Mouse (Mus musculus) forebrain, embryonic 14.5 days (tissue): ENCODE measurements at regions not wholly inside any gene's neighbourhood (a gene's known extent, or its start where the extent isn't known, plus 50 kb on each side); places are given as distances from the start of the nearest gene placed in this dataset.

Experiments
- ATAC-seq: fragments of 200-750 bp; cut with Nextera tagmentation; 2 replicates; pipeline ENCODE4 v1.8.0; 2017; ENCODE audit warnings: mild to moderate bottlenecking, moderate library complexity
- DNase-seq: peaks from one replicate; pipeline ENCODE4 v3.0.0-alpha.2; 2015; ENCODE audit warnings: low spot score
- H3K27ac ChIP-seq: fragments of 300-500 bp; sonication (generic); 2 replicates; pipeline ENCODE4 v1.5.1; 2014; ENCODE audit warnings: low read depth, mild to moderate bottlenecking, control low read depth, low read length, moderate library complexity
- H3K27me3 ChIP-seq: fragments of 300-500 bp; sonication (generic); replicated peaks from 2 replicates; pipeline ENCODE4 v1.6.1; 2014; ENCODE audit warnings: low read length, control low read depth, mixed read lengths; ENCODE audit not compliant: control insufficient read depth, insufficient read depth
- H3K36me3 ChIP-seq: fragments of 300-500 bp; sonication (generic); 2 replicates; pipeline ENCODE4 v1.6.1; 2014; ENCODE audit warnings: low read length, control low read depth; ENCODE audit not compliant: control insufficient read depth, insufficient read depth
- H3K4me1 ChIP-seq: fragments of 300-500 bp; sonication (generic); 2 replicates; pipeline ENCODE4 v1.6.1; 2014; ENCODE audit warnings: antibody characterized with exemption, low read length, control low read depth; ENCODE audit not compliant: control insufficient read depth, insufficient read depth
- H3K4me2 ChIP-seq: fragments of 300-500 bp; sonication (generic); 2 replicates; pipeline ENCODE4 v1.6.1; 2014; ENCODE audit warnings: mild to moderate bottlenecking, control low read depth, low read length
- H3K4me3 ChIP-seq: fragments of 300-500 bp; sonication (generic); 2 replicates; pipeline ENCODE4 v1.5.1; 2014; ENCODE audit warnings: low read depth, low read length, control low read depth
- H3K9ac ChIP-seq: fragments of 300-500 bp; sonication (generic); 2 replicates; pipeline ENCODE4 v1.6.1; 2014; ENCODE audit warnings: mild to moderate bottlenecking, low read length, control low read depth, moderate library complexity
- H3K9me3 ChIP-seq: fragments of 300-500 bp; sonication (generic); replicated peaks from 2 replicates; pipeline ENCODE4 v1.6.1; 2016; ENCODE audit warnings: low read length, control low read depth, mixed read lengths; ENCODE audit not compliant: control insufficient read depth
- WGBS: fragments of 180-500 bp; shearing (Covaris S2); extraction: QIAGEN DNeasy Blood & Tissue Kit; methylation state at CpG from one replicate; pipeline ENCODE4 v1.1.7; 2014; 5-methylcytosine and 5-hydroxymethylcytosine counted together

DNA sequence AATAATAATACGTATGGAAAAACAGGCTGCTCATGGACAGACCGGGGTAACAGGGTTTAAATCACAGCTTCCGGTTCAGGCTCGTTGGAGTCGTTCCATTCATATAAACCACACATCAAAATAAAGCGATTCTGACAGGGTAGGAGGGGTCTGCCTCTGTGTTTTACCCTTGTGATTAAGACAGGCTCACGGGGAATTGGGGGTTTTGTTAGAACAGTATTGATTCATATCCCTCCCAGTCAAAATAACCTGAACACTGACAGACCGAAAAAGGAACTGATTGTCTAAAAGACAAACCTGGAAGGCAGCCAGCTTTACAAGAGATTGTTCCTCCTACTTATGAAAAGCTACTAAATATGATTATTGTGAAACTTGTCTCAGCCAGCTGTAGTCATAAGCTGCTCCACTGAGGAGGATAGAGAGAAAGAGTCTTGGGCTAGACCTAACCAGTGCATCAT, 174.5 kb downstream of the Setd4 start:
- no peaks in the 10 kb centered on the region for H3K36me3 ChIP-seq
- DNase-seq (no peak), ATAC-seq (no peak)
- H3K9me3 ChIP-seq = no peaks in the 10 kb centered on the region
- no peaks in the 10 kb centered on the region for H3K4me1 ChIP-seq
- H3K4me3 ChIP-seq = no peak overlapping the region
- WGBS = 83% methylated on average over 8 of the region's 8 CpGs
- no peak overlapping the region for H3K4me2 ChIP-seq
- H3K27me3 ChIP-seq = no peaks in the 10 kb centered on the region
- H3K27ac ChIP-seq = no peak overlapping the region
- no peak overlapping the region for H3K9ac ChIP-seq

DNA sequence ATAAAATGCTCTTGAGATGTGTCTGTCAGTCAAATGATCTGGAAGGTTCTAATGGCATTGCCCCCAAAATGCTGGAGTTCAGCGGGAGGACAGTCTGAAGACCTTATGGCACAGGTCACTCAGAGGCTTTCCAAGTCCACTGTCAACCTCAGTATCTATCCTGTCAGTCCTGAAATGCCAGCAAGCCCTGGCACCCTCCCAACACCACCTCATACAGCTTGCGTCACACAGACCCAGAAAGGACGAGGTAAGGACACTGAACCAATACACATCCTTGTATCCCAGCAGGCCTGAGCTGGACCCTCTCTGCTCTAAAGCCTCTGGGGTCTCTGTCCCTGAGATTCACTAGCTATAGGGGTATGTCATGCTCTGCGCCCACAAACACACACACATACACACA, 176.6 kb downstream of the Setd4 start:
- no peaks in the 10 kb centered on the region for H3K4me1 ChIP-seq
- no peak overlapping the region for H3K4me3 ChIP-seq
- H3K9me3 ChIP-seq = no peaks in the 10 kb centered on the region
- H3K4me2 ChIP-seq = no peak overlapping the region
- H3K36me3 ChIP-seq = no peaks in the 10 kb centered on the region
- H3K27ac ChIP-seq = no peak overlapping the region
- WGBS = 74% methylated on average over 4 of the region's 4 CpGs
- DNase-seq = no peak
- no peaks in the 10 kb centered on the region for H3K27me3 ChIP-seq
- H3K9ac ChIP-seq = no peak overlapping the region
- no peak for ATAC-seq

DNA sequence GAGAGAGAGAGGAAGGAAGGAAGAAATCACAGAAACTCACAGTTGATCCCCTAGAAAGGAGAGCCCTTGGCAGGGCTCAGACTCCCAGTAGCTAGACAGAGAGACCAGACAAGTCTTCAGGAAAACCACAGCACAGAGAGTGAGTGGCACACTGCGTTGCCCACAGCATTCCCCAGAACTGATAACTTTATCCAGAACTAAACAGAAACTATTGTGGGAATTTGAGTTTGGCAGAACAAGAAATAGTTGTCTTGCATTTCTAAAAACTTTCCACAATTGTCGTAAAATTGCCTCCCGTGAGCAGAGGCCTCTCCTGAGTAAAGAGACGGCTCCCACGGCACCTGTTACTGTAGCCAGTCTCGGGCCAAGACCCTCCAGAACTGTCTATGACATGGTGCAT, 178.1 kb downstream of the Setd4 start:
- no peaks in the 10 kb centered on the region for H3K27me3 ChIP-seq
- H3K36me3 ChIP-seq = no peaks in the 10 kb centered on the region
- H3K9ac ChIP-seq = no peak overlapping the region
- H3K4me1 ChIP-seq = no peaks in the 10 kb centered on the region
- DNase-seq = no peak
- no peak overlapping the region for H3K4me2 ChIP-seq
- no peak for ATAC-seq
- no peak overlapping the region for H3K4me3 ChIP-seq
- WGBS = 91% methylated on average over 6 of the region's 6 CpGs
- H3K9me3 ChIP-seq = no peaks in the 10 kb centered on the region
- H3K27ac ChIP-seq = no peak overlapping the region

DNA sequence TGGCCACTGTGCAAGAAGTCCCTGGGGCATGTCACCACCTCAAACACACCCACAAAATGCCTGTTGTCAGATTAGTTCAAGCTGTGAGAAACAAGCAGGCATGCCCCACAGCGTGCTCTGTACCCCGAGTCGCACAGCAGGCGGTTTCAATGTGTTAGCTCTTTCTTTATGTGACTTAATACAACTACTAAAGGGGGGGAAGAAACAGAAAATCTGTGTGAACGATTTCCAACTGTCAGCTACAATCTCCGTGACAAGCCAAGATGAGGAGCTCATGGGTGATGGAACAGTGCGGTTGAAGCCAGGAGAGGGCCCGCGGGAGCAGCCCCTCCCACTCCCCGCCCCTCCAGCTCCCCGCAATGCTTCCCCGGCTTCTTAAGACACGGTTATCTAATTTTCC, 180.7 kb downstream of the Setd4 start:
- DNase-seq = peak; percentile 53

DNA sequence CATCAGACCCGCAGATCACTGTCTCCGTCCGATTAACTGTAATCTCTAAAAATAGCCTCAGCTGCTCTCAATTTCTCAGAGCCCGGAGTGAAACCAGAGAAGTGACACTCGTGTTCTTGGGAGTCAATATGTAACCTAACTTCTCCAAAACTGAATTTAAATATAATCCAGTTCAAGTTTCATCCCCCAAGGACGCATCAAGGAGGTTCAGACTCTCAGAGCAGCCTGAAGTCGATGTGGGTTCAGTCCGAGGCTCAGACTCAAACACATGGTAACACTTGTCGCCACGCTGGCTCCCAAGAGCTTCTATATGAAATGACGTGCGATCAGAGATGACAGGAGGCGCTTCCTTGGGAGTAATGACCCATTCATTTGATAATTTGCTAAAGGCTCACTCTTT, 181.6 kb downstream of the Setd4 start:
- no peak overlapping the region for H3K9ac ChIP-seq
- no peaks in the 10 kb centered on the region for H3K27me3 ChIP-seq
- no peaks in the 10 kb centered on the region for H3K36me3 ChIP-seq
- H3K4me3 ChIP-seq = no peak overlapping the region
- no peak for DNase-seq
- no peaks in the 10 kb centered on the region for H3K9me3 ChIP-seq
- ATAC-seq = no peak
- WGBS = 85% methylated on average over 13 of the region's 13 CpGs
- no peak overlapping the region for H3K4me2 ChIP-seq
- no peak overlapping the region for H3K27ac ChIP-seq
- no peaks in the 10 kb centered on the region for H3K4me1 ChIP-seq

More for the DNA sequence above, 180.7 kb downstream of the Setd4 start:
- peak overlapping the region; percentile 27 for H3K4me2 ChIP-seq
- no peak overlapping the region for H3K27ac ChIP-seq
- H3K36me3 ChIP-seq = no peaks in the 10 kb centered on the region
- H3K4me3 ChIP-seq = no peak overlapping the region
- ATAC-seq = peak; percentile 37; the same call in 1 of the 2 replicates
- H3K9ac ChIP-seq = no peak overlapping the region
- H3K27me3 ChIP-seq = no peaks in the 10 kb centered on the region
- no peaks in the 10 kb centered on the region for H3K9me3 ChIP-seq
- H3K4me1 ChIP-seq = no peaks in the 10 kb centered on the region
- 24% methylated on average over 13 of the region's 13 CpGs for WGBS

DNA sequence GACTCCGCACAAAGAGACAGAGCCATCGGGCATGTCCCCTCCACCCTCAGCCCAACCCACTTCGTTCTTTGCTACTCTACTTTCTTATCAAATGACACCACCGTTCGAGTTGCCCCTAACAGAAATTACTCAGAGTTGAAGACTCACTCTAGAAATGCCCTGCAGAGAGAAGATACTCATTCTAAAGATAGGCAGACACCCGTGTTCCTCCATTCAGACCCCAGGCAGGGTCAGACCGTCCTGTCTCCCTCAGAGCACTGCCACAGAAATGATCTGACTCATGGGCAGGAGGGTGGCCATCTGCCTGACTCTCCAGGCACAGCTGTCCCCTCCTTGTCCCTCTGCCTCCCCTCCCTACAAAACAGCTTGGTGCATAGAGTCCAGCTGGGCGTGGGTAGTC, 185.6 kb downstream of the Setd4 start:
- H3K27ac ChIP-seq = no peak overlapping the region
- DNase-seq (no peak), ATAC-seq (no peak)
- no peaks in the 10 kb centered on the region for H3K4me1 ChIP-seq
- H3K9ac ChIP-seq = no peak overlapping the region
- H3K4me3 ChIP-seq = no peak overlapping the region
- no peak overlapping the region for H3K4me2 ChIP-seq
- 89% methylated on average over 8 of the region's 8 CpGs for WGBS
- no peaks in the 10 kb centered on the region for H3K36me3 ChIP-seq
- H3K27me3 ChIP-seq = no peaks in the 10 kb centered on the region
- no peaks in the 10 kb centered on the region for H3K9me3 ChIP-seq

DNA sequence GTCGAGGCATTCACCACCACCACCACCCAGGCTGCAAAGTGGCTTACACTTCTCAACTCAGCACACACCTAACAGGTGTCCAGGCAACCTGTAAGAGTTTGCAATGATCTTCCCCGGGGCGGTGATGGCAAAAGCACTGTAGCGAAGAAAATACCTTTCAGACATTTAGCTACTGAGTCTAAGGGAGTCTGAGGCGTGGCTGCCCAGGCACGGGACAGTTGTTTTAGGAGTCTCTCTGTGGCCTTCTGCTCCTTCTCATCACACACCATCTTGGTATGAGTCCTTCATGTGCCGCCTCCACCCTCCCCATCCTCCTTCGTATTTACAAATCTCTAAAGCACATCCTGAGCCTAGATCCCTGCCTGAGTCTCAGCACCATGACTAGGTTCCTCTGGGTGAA, 186.0 kb downstream of the Setd4 start:
- H3K4me1 ChIP-seq = no peaks in the 10 kb centered on the region
- no peak overlapping the region for H3K4me2 ChIP-seq
- no peaks in the 10 kb centered on the region for H3K9me3 ChIP-seq
- H3K36me3 ChIP-seq = no peaks in the 10 kb centered on the region
- ATAC-seq (no peak), DNase-seq (no peak)
- no peaks in the 10 kb centered on the region for H3K27me3 ChIP-seq
- H3K27ac ChIP-seq = no peak overlapping the region
- H3K9ac ChIP-seq = no peak overlapping the region
- no peak overlapping the region for H3K4me3 ChIP-seq
- 92% methylated on average over 8 of the region's 8 CpGs for WGBS

DNA sequence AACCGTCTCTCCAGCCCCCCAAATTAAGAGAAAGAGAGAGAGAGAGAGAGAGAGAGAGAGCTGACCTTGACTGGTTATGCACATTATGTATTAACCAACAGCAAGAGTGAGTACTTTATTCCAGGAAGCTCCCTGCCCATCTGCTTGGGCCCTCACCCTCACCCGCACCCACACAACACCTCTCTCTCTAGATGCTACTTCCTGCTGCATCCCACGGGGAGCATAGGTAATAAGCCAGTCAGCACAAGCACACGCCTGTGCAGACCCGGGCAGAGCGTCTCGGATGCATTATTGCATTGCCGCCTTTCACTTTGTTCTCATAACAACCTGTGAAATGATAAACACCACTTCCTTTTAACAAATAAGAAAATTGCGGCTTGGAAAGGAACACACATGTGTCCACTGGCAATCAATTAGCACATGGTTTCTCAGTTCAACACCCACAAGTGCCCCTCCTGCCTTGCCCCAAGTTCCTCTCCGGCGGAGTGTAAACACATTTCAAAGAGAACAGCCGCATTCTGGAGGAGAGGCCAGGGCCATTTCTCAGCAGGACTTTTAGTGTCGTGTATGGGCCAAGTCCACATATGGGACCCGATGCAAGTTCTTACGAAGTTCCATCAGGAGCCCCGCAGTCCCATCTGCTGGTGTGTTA, 211.7 kb downstream of the Setd4 start:
- no peaks in the 10 kb centered on the region for H3K36me3 ChIP-seq
- H3K4me3 ChIP-seq = no peak overlapping the region
- no peak overlapping the region for H3K27ac ChIP-seq
- H3K9ac ChIP-seq = no peak overlapping the region
- H3K27me3 ChIP-seq = no peaks in the 10 kb centered on the region
- DNase-seq (peak; percentile 15), ATAC-seq (no peak)
- WGBS = 80% methylated on average over 16 of the region's 16 CpGs
- H3K4me1 ChIP-seq = no peaks in the 10 kb centered on the region
- no peak overlapping the region for H3K4me2 ChIP-seq
- no peaks in the 10 kb centered on the region for H3K9me3 ChIP-seq

DNA sequence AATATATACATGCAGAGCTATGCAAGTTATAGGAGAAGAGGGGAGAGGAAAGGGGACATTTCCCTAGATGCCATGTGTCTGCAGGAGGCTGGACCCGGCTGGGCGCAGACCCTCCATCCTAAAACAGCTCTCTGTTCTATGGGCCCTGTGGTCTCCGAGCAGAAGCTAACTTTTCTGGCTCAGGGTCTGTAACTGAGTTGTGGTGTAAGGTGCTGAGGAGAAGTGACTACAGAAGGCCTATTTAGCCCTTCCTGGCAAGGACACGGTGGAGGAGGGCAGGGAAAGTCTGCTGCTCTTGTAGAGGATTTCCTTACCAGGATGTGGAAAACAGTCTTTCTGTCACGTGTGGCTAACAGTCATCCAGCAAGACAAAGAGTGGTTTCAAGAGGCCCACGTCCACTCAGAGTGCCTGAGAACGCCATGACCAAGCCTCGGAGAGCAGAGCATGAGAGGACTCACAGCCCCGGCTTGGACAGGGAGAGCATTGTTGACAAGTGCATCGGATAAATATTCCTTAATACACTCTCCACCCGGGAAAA, 216.2 kb downstream of the Setd4 start:
- H3K4me3 ChIP-seq = no peak overlapping the region
- H3K4me2 ChIP-seq = no peak overlapping the region
- H3K27me3 ChIP-seq = no peaks in the 10 kb centered on the region
- DNase-seq = no peak
- ATAC-seq = no peak
- H3K36me3 ChIP-seq = no peaks in the 10 kb centered on the region
- no peak overlapping the region for H3K9ac ChIP-seq
- no peaks in the 10 kb centered on the region for H3K4me1 ChIP-seq
- H3K27ac ChIP-seq = no peak overlapping the region
- no peaks in the 10 kb centered on the region for H3K9me3 ChIP-seq
- 84% methylated on average over 11 of the region's 11 CpGs for whole genome bisulfite sequencing
